Mouse (Mus musculus) embryonic facial prominence, embryonic 10.5 days (tissue): ENCODE measurements around the gene Tceanc2. TPM values are rescaled to one million over a fixed set of nuclear protein-coding genes. Genes with fewer than 3 reads are reported as not detected.
A peak's percentile ranks its signal among the peaks of the same experiment; 100 is the strongest.

Experiments
- DNase-seq: peaks from one replicate; pipeline ENCODE4 v3.0.0-alpha.2; 2017; ENCODE audit warnings: low spot score
- H3K27ac ChIP-seq: fragments of 300-500 bp; sonication (generic); replicated peaks from 2 replicates; pipeline ENCODE4 v1.5.1; 2016; ENCODE audit warnings: mild to moderate bottlenecking
- H3K27me3 ChIP-seq: fragments of 300-500 bp; sonication (generic); replicated peaks from 2 replicates; pipeline ENCODE4 v1.6.1; 2016; ENCODE audit warnings: low read depth, mild to moderate bottlenecking; ENCODE audit not compliant: poor library complexity, severe bottlenecking
- H3K36me3 ChIP-seq: fragments of 300-500 bp; sonication (generic); replicated peaks from 2 replicates; pipeline ENCODE4 v1.6.1; 2016; ENCODE audit warnings: mild to moderate bottlenecking, moderate library complexity
- H3K4me1 ChIP-seq: fragments of 300-500 bp; sonication (generic); 2 replicates; pipeline ENCODE4 v1.6.1; 2016
- H3K4me3 ChIP-seq: fragments of 300-500 bp; sonication (generic); 2 replicates; pipeline ENCODE4 v1.5.1; 2016; ENCODE audit warnings: mild to moderate bottlenecking, moderate library complexity
- H3K9me3 ChIP-seq: fragments of 300-500 bp; sonication (generic); 2 replicates; pipeline ENCODE4 v1.6.1; 2016; ENCODE audit warnings: mild to moderate bottlenecking
- WGBS: fragments of 180-500 bp; shearing (Covaris S2); methylation state at CpG from one replicate; pipeline ENCODE4 v1.1.7; 2016; 5-methylcytosine and 5-hydroxymethylcytosine counted together
- polyA plus RNA-seq: library from polyadenylated mRNA; unstranded; fragments of >200 nt; fragmentation: Nextera tagmentation; extraction: Ambion mirVana; gene quantifications from 2 replicates; pipeline ENCODE4 v1.2.1, GENCODE M21; 2016

Tceanc2 gene
- polyA plus RNA-seq, 1 experiment from 2014 or later = 20.7 TPM

DNA sequence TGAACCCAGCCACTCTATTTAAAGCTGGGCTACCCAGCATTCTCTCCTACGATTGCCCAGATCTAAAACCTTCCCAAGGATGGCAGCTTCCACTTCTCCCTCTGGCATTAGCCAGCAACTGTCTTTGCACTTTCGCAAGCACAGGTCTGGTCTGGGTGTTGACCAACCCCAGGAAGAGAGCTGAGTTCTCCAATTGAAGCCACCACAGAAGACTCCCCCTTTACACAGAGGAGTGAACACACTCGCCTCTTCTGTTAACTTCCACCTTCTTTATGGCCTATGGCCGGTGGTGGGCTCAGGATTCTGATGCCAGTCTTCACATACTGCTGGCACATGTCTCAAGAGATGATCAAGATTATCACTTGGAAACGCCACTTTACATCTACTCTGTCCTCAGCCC is 11.1 kb downstream of the Tceanc2 start:
- Histone ChIP-seq H3K4me3 (no peak overlapping the region), H3K9me3 (no peaks in the 10 kb centered on the region), H3K36me3 (peaks cover 61% of the 10 kb centered on the region), H3K27ac (no peak overlapping the region), H3K4me1 (peaks cover 4% of the 10 kb centered on the region), H3K27me3 (no peaks in the 10 kb centered on the region)
- DNase-seq = no peak
- 88% methylated on average over 5 of the region's 5 CpGs for WGBS

GRCm38 (mm10) chr4:107166700-107167099 is 12.2 kb downstream of the Tceanc2 start:
- no peaks in the 10 kb centered on the region for H3K9me3 ChIP-seq
- DNase-seq = no peak
- no peak overlapping the region for H3K27ac ChIP-seq
- H3K27me3 ChIP-seq = no peaks in the 10 kb centered on the region
- H3K4me1 ChIP-seq = peaks cover 4% of the 10 kb centered on the region
- 85% methylated on average over 5 of the region's 5 CpGs for WGBS
- no peak overlapping the region for H3K4me3 ChIP-seq
- H3K36me3 ChIP-seq = peaks cover 52% of the 10 kb centered on the region

DNA sequence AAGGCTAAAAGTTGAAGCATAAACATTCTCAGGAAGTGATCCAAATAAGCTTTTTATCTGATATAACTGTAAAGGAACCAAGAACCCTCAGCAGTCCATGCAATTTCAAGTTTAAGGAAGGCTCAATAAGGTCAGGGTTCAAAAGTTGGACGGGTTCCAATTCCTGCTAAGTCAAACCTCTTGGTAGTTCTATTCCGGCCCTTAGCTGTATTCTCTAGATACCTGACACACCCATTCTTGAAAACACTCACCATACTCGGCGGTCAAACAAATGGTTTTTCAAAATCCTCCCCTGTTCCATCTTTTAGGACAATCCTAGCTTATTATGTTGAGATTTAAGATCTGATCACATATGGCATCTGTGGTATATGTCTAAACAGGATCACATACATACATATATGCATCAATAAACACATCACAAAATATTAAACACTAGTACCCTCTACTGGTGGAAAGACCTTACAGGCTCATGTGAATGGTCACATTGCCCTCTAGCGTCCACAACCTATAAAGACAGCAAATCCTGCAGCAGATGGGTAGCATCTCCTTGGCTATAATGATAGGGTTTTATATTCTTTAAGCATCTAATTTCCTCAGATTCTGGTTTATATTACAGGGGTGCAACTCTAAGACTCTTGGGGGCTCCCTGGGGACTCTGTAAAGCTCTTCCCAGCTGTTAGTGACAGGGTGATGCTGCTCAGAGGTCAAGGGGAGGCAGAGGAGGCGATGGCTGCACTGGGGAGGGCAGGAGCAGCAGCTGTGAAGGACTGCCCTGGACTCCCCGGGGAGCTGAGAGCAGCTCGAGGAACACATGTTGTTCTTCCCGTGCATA is 14.9 kb downstream of the Tceanc2 start:
- Histone ChIP-seq H3K27ac (no peak overlapping the region), H3K4me3 (no peak overlapping the region), H3K36me3 (peaks cover 59% of the 10 kb centered on the region), H3K27me3 (no peaks in the 10 kb centered on the region), H3K4me1 (peaks cover 4% of the 10 kb centered on the region), H3K9me3 (no peaks in the 10 kb centered on the region)
- 51% methylated on average over 9 of the region's 9 CpGs for WGBS
- DNase-seq = peak; percentile 66

GRCm38 (mm10) chr4:107163341-107163740 is 15.6 kb downstream of the Tceanc2 start:
- Histone ChIP-seq H3K9me3 (no peaks in the 10 kb centered on the region), H3K4me1 (peaks cover 4% of the 10 kb centered on the region), H3K27me3 (no peaks in the 10 kb centered on the region), H3K27ac (no peak overlapping the region), H3K36me3 (peaks cover 65% of the 10 kb centered on the region), H3K4me3 (no peak overlapping the region)
- WGBS = 92% methylated on average over 10 of the region's 10 CpGs
- no peak for DNase-seq

DNA sequence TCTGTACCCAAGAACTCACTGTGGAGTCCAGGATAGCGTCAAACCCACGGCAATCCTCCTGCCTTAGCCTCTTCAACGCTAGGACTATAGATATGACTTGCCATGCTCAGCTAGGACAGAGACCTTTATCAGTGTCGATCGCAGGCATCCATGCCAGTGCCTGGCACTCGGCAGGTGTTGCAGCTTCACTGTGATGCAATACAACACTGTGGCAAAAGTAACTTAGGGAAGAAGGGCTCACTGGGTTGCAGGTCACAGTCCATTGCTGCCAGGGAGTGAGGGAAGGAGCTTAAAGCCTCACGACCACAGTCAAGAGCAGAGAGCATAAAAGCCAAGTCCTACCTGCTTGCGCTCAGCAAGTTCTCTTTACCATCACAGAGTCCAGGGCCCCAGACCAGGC is 18.7 kb downstream of the Tceanc2 start:
- Histone ChIP-seq H3K4me1 (peaks cover 4% of the 10 kb centered on the region), H3K27ac (no peak overlapping the region), H3K4me3 (no peak overlapping the region), H3K27me3 (no peaks in the 10 kb centered on the region), H3K36me3 (peaks cover 76% of the 10 kb centered on the region), H3K9me3 (no peaks in the 10 kb centered on the region)
- 95% methylated on average over 8 of the region's 8 CpGs for WGBS
- DNase-seq = no peak

GRCm38 (mm10) chr4:107159166-107159773 is 19.6 kb downstream of the Tceanc2 start:
- peaks cover 74% of the 10 kb centered on the region for H3K36me3 ChIP-seq

GRCm38 (mm10) chr4:107156983-107157401 is 21.9 kb downstream of the Tceanc2 start:
- no peak overlapping the region for H3K27ac ChIP-seq
- 80% methylated on average over 4 of the region's 4 CpGs for WGBS
- DNase-seq = no peak
- peaks cover 85% of the 10 kb centered on the region for H3K36me3 ChIP-seq
- no peak overlapping the region for H3K4me3 ChIP-seq
- H3K9me3 ChIP-seq = no peaks in the 10 kb centered on the region
- no peaks in the 10 kb centered on the region for H3K27me3 ChIP-seq
- no peaks in the 10 kb centered on the region for H3K4me1 ChIP-seq

More at GRCm38 (mm10) chr4:107159166-107159773, 19.6 kb downstream of the Tceanc2 start:
- Histone ChIP-seq H3K4me1 (peaks cover 2% of the 10 kb centered on the region), H3K27ac (no peak overlapping the region), H3K4me3 (no peak overlapping the region), H3K9me3 (no peaks in the 10 kb centered on the region), H3K27me3 (no peaks in the 10 kb centered on the region)
- WGBS = 87% methylated on average over 11 of the region's 11 CpGs
- DNase-seq = no peak

DNA sequence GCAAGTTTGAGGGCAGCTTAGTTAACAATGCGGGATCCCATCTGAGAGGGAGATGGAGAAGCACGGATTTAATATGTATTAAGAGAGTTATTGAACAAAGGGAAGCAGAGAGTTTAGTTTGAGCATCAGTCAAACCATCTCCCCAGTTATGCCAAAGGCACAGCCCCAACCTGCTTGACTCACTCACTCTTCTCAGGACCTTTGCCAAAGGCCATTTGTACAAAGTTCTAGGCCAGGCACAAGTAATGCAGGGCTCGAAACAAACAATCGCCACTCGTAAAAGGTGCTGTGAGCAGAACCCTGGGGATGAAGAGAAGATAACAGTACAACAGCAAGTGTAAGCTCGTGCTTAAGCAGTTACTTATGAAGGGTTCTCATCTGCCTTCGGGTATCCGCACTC is 26.3 kb downstream of the Tceanc2 start:
- peak; percentile 5 for DNase-seq

DNA sequence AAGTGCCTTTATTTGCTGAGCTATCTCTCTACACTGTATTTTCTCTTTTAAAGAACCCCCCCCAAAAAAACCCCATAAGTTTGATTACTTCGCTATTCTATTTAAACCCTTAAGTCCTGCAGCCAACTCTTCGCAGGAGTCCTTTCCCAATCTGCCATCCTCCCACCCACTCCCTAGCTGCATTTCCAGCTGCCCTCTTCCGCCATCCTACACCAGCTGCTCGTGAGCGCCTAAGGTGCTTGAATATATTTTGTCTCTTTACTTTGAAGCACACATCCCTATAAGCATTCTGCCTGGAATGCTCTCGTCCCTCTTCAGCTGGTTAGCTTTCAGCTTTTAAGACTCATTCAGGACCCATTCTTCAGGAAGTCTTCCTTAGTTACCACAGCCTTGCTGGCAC is 27.9 kb downstream of the Tceanc2 start:
- Histone ChIP-seq H3K9me3 (no peaks in the 10 kb centered on the region), H3K36me3 (peaks cover 61% of the 10 kb centered on the region), H3K4me1 (no peaks in the 10 kb centered on the region), H3K4me3 (no peak overlapping the region), H3K27ac (no peak overlapping the region), H3K27me3 (no peaks in the 10 kb centered on the region)
- WGBS = 93% methylated on average over 6 of the region's 6 CpGs
- no peak for DNase-seq

More for the DNA sequence above, 26.3 kb downstream of the Tceanc2 start:
- H3K36me3 ChIP-seq = peaks cover 59% of the 10 kb centered on the region
- no peak overlapping the region for H3K27ac ChIP-seq
- no peaks in the 10 kb centered on the region for H3K27me3 ChIP-seq
- WGBS = 87% methylated on average over 8 of the region's 8 CpGs
- no peaks in the 10 kb centered on the region for H3K9me3 ChIP-seq
- no peak overlapping the region for H3K4me3 ChIP-seq
- no peaks in the 10 kb centered on the region for H3K4me1 ChIP-seq

DNA sequence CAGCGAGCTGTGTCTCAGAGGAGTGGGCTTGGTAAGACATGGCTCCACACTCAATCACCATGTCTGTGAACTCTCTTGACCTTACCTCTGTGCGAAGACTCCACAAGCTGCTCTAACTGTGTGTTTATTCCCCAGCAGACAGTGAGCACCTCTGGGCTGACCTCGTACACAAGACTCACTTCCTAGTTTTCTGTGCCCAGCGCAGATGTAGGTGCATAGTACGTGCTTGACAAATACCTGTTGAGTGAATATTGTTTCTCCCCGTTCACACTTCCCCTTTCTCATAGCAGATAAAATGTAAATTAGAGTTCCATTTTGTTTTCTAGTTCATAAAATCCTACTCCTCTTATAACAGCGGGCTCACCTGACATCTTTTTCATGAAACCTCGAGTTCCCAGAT is 35.4 kb downstream of the Tceanc2 start:
- Histone ChIP-seq H3K4me1 (peaks cover 50% of the 10 kb centered on the region), H3K27me3 (peaks cover under 1% of the 10 kb centered on the region), H3K9me3 (no peaks in the 10 kb centered on the region), H3K4me3 (no peak overlapping the region), H3K36me3 (peaks cover 53% of the 10 kb centered on the region), H3K27ac (no peak overlapping the region)
- WGBS = 91% methylated on average over 8 of the region's 8 CpGs
- no peak for DNase-seq

- peaks cover 27% of the 10 kb centered on the region for H3K36me3 ChIP-seq
- peak overlapping the region; percentile 75 for H3K27ac ChIP-seq
- H3K9me3 ChIP-seq = no peaks in the 10 kb centered on the region
- DNase-seq = peak; percentile 59
- H3K4me3 ChIP-seq = no peak overlapping the region
- peaks cover 85% of the 10 kb centered on the region for H3K4me1 ChIP-seq
- peaks cover 5% of the 10 kb centered on the region for H3K27me3 ChIP-seq
- WGBS = 33% methylated on average over 13 of the region's 13 CpGs
These were observed 38.9 kb downstream of the Tceanc2 start for GRCm38 (mm10) chr4:107139836-107140631.
